Mouse (Mus musculus) gonadal fat pad, adult 2 months (tissue): ENCODE measurements at regions not wholly inside any gene's neighbourhood (a gene's known extent, or its start where the extent isn't known, plus 50 kb on each side); places are given as distances from the start of the nearest gene placed in this dataset.

Experiments used
- DNase-seq: peaks from one replicate; pipeline ENCODE4 v3.0.0-alpha.2; 2012; ENCODE audit warnings: low read depth

DNA sequence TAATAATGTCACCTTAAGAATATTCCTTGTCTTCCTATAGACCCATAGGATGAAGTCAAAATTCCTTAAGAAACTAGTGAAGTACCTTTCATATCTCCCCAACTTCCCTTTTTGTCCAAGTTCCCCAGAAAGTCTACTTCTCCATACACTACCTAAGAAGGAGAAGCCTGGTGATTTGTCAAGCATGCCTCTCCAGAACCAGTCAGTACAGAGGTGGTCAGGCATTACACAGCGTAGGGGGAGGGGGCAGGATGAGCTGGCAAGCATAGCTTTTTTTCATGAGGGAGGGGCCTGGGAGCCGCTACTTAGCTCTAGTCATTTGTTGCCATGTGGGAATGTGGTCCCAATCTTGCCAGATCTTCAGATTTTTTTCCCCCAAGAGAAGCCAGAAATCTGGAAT is 54.0 kb upstream of the Satb2 start:
- no peak for DNase-seq

DNA sequence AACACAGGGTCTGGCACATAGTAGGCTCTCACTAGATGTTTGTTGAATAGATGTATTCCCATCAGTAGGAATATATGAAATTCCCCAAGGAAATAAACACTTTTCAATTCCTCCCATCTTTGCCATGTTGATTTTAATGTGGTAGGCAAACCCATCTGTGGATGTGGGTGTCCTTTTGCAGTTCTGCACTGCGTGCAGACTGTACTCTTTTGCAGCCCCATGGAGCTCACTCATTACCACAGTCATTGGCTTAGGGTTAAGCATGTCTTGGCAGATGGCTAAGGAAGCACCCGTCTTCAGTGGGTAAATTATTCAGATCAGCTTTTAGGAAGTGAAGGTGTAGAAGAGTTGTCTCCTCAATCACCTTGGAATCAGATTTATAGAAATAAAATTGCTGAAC is 54.8 kb upstream of the Satb2 start:
- no peak for DNase-seq

DNA sequence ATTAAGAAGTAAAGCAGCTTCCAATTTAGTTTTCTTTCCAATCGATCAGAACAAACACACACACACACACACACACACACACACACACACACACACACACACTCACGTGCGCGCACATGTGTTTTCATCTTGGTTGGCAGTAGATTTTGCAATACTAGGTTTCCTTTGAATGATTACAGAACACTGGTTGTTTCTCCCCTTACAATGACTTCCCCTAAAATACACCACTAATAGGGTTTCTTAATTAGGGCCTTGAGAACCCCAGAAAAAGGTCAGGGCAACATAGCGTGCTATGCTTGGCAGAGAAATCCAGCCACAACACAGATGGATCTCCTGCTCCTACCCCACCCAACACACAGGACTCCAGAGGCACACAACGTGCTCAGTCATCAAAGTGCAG is 56.0 kb upstream of the Satb2 start:
- no peak for DNase-seq

DNA sequence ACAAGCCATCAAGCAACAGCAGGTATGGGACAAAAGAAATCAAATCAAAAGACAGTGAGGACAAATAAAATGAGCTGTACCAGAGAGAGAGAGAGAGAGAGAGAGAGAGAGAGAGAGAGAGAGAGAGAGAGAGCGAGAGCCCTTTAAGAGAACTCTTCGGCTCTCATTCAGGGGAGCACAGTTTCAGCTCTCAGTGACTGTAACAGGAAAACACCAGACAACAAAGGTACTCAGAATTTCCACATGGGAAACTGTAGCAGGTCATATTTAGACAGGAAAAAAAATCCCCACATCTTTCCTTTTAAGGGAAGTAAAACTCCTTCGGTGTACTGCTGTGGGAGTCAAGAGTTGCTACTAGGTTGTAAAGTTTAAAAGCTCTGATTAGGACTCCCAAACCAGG is 57.9 kb upstream of the Satb2 start:
- DNase-seq: no peak

DNA sequence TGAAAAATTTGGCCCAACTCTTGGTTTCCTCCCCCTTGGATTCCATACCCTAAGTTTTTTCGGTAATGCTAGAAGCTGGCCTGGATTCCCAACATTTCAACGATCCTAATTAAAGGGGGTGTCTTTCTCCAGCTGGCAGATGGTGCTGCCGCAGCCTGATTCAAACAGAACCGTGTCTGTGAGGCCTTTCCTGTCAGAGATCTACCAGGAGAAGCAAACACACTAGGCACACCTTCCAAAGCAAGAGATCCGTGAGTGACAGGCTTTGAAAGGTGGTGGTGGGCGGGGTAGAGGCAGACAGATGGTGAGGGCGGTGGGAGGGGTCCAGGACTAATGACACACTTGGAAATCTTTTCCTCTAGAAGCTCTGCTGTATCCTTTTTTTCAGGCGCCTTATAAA is 61.8 kb upstream of the Satb2 start:
- no peak for DNase-seq

DNA sequence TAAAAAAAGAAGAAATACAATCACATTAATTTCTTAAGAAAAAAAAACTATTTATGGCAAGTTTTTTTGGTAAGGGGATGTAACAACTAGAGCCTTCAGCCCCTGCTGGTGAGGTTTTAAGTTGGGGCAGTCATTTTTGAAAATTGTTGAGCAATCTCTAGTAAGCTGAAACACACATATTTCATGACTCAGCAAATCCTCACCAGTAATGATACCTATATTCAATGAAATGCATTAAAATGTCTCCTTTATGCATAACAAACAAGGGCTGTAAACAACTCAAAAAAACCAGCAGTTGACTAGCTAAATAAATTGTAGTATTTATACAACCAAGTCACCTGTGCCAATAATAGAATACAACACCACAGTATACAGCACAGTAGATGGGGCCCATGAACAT is 63.1 kb upstream of the Satb2 start:
- no peak for DNase-seq

DNA sequence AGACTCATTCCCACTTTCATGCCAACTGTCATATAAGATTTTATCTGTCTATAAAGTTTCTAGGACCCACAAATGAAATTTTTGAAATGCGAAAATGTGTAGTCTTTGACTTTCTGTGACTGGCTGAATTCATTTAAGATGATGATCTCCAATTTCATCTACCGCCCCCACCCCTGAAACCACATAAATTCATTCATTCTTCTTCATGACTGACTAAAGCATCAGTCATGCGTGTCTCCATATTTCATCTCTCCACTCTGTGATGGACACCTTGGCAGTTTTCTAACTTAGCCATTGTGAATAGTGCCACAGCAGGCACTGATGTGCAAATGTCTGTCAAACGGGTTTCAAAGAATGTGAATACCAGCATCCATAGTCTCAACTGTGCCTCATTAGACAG is 75.4 kb upstream of the Satb2 start:
- DNase-seq: no peak

DNA sequence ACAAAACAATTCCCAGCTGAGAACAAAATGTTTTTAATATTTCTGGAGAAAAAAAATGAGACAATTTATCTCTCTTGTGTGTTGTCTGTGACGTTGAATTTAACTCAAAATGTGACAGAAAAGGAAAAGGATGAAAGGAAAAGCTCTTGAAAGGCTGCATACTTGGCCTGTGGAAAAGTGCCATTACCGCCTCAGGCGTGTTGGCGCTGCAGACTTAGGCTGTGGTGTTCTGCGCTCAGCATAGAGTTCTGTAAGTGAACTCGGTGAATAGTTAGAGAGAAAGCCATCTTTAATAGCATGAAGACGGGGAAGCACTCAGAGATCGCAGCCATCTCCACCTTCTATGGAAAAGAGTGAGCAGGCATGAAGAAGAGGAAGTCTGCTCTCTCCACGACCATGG is 77.5 kb upstream of the Satb2 start:
- DNase-seq: no peak

DNA sequence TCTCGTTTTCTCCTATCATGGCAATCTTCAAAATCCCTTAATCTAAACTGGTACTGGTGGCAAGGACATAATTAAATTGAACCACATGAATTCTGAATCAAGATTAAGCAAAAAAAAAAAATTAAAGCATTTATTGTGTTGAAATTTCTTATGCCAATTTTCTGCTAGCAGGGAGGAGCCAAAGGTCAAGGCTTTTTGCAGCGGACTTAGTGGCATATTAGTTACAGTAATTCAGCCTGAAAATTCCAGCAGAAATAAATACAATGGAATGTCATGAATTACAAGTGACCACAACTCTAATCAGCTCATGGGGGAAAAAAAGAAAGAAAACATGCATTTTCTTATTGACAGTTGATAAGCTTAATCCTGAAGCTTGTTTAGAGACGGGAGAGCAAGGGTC is 80.8 kb upstream of the Satb2 start:
- DNase-seq: no peak

DNA sequence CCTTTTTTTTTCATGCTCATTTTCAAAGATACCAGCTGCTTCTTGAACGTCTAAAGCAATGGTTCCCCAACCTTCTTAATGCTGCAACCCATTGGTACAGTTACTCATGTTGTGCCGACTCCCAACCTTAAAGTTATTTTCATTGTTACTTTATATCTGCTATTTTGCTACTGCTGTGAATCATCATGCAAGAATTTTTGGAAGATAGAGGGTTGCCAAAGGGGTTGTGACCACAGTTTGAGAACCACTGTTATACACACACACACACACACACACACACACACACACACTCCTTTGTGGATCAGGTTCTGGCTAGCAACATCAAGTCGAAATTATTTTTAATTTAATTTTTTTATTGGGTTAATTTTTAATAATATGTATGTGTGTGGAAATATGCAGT is 96.8 kb upstream of the Satb2 start:
- no peak for DNase-seq

DNA sequence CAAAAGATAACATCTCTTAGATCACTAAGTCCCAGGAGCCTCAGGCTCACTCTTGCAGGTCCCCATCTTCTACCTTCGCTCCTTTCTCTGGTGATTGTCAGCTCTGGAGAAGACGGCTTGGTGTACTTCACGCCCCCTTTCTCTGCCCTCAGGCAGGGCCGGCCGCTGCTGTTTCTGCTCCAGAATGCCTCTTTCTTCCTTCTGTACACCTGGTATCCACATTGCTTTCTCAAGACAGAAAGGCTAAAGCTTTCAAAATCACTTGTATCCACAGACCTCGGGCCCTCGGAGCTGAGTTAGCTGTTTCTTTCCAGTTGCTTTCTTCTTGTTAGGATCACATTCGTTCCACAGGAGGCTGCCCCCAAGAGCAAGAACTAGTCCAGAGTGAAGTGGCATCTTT is 98.2 kb upstream of the Satb2 start:
- no peak for DNase-seq

DNA sequence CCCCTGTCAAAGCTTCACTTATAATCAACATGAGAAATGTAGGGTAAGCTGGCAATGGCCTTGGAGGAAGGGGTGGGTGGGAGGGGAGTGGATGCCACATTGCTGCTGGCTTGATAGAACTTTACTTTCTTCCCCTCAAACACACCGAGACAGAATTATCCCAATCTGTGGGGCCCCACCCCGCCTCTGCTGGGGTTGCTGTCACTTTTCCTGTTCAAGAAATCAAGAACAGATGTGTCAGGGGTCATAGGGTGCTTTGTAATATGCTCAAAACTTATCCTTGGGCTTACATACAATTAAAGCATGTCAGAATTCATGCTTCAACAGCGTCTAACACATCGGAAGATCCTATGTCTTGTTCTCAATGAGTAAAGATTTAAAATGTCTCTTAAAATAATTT is 101.9 kb upstream of the Satb2 start:
- no peak for DNase-seq

DNA sequence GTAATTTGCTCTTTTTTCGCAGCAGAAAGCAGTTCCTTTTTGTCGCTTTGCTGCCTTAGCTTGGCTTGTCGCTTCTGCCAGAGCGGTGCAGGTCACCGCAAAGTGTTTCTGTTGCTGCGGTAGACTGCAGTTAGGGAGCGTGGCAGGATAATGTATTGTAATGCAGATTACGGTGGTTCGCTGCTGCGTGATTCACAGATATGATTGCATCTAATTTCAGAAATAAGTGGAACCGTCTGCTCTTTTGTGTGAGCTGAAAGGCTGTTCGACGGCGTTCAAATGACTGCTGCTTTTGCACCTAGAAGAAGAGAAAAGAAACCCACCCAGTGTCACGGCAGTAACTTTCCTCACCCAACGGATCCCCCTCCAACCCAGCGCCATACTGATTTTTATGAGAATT is 104.7 kb upstream of the Satb2 start:
- no peak for DNase-seq

DNA sequence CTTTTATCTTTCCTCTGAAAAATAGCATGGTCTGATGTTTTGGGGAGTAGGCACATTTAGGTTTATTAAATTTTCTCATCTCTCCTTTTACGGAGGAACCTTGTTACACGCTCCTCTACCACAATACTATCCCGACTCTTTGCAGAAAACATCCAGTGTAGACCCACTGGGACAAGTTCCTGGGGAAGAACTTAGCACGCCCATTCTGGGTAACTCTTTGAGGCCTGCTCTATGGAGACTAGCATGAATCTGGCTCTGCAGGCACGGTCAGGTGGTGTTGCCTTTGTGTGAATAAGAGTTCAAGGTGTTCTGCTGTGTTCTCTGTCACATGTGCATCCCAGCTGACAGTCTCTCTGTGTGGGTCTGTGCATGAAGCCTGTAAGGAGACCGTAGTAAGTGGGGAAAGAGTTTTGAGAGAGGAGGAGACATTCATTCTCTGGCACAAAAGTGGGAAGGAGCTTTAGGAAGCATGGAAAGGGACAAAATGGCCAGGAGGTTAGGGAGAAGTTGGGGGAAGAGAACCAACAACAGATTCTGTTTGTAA is 105.2 kb upstream of the Satb2 start:
- DNase-seq: no peak

DNA sequence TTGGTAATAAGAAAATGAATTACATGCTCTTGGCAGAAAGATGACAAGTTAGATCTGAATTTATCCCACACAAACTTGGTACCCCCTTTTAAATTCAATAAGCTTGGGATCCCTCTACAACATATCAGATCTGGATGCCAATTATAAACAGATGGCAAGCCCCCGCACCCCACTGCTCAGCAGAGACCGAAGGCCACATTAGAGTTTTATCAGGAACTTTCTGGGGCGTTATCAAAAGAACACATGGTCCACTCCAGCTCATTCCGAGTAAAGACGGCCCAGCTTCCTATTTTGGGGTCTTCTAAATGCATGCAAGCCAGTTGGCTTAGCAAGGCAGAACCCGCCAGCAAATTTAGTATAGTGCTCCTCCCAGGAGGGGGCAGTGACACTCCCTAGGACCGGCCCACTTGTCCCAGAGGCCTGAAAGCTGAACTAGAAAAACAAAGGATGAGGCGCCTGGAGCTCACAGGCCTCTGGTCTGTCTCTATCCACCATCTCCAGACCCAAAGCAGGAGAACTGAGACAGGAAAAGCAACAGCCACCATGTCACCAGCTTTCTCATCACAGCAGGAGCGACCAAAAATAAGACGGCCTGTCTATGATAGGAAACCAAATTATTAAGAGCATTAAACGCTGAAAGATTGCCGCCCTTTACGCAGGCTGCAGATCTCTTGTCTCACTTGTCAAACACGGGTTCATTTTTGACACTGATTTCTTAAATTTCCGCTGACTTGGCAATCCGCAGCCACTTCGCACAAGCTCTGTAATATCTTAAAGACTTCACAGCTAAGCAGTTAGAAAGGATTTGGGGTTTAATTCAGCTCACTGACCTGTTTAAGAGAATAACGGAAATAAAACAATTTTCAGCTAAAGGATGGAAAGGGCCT is 117.2 kb upstream of the Satb2 start:
- no peak for DNase-seq

DNA sequence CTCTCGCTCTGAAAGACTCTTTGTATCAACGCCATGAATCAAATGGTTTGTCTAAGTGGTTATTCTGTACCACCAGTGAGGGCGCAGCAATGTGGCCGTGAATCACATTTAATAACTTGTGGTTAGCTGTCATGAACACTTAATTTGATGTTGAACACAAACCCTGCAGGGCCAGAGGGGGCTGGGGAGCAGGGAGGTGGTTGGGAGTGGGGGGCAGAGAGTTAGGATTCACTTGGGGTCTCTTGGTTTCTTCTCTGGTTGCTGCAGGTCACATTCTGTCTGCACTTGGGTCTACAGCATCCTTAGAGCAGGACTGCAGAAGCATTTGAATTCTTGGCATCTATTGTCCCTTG is 117.8 kb upstream of the Satb2 start:
- no peak for DNase-seq

DNA sequence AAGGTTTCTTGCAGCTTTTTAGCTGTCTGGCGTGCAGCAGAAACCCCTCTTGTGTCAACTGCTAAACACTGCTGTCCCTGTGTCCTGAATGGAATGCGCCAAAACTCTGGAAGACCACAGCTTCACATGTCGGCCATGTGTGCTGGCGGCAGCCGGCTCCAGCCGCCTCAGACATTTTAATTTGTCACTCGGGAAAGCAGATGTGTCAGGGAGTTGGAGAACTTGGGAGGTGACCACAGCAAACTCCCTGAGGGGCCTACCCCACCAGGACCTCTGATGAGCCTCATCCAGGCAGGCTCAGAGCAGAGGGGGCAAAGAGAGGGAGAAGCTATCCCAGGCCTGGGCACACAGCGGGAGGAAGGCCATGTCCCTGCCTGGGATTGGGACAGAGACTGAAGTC is 118.3 kb upstream of the Satb2 start:
- DNase-seq: no peak

DNA sequence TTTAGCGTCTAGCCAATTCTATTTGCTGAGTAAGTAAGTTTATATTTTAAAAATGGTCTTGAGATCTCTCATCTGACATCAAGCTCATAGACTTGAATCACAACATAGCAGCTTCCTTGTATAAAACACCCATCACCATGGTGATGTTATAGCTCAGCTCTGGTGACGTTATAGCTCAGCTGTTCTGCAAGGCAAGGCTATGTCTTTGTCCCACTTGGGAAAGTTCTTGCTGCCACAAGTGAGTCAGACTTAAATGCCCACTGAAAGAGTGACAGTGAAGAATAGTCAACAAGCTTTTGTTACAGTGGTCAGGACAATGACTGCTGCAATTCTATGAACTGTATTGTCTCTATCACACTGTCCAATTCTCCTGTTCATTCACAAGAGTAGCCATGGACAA is 122.2 kb upstream of the Satb2 start:
- DNase-seq: no peak

DNA sequence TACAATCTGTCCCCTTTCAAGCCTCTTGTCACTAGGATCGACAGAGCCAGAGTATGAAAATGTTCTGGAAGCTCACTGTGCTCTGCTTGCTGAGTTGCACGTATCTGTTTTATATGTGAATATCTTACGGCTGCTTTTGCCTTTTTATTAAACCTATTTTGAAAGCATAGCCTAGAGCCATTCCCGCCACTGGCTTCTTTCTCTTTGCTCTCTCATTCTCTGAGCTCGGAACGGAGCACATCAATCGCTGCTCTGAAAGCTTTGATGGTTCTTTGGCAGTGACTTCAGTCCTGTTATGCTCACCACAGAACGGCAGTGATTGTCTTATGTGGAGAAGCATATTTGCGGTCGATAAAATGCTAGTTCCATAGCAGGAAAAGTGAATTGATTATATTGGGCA is 128.9 kb upstream of the Satb2 start:
- DNase-seq: no peak

DNA sequence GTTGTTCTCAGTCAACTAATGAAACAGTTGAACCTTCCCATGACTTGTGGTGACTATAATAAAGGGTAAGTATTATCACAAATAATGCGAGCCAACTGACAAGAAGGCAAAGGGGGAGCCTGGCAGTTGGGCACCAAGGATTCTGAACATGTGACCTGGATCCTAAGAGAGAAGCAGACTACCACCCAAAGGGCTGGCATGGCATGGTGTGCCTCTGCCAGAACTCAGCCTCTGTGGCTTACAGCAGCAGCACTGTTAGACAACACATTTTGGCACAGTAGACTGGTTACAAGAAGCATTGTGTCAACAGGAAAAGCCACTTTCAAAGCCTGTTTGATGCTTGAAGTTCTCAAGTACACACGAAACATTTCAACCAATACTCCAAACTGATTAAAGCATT is 142.2 kb upstream of the Satb2 start:
- no peak for DNase-seq

DNA sequence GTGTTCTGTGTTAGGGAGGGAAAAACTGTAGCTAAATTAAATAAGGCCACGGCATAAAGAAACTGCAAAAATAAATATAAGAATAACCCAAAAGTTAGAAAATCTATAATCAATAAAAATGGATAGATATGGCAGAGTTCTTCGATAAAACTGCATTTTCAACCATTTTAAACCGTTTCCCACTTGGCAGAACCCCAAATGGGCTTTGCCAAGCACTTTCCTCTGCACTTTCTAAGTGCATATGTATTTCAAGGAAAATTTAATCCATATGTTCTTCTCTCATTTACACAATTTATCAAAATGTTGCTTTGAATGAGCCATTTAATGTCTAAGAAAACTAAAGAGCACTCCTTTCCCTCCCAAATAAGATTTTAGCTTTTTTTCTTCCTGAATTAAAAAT is 165.7 kb upstream of the Satb2 start:
- DNase-seq: no peak

DNA sequence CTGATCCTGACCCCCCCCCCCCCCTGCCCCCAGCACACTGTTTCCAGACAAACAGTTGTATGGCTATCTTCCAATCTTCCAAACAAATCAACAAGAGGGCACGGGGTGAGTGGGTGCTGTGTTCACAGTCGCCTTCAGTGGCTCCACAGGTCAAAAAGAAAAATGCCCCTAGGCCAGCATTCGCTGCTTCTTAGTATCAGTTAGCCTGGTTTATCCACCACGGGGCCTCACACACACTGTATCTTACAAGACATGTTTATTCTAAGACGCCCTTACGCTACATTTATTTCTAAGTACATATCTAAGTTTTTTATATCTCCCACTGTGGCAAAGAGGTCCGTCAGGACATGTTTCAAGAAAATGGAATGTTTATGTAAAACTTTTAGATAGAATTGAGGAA is 177.4 kb upstream of the Satb2 start:
- DNase-seq: no peak

DNA sequence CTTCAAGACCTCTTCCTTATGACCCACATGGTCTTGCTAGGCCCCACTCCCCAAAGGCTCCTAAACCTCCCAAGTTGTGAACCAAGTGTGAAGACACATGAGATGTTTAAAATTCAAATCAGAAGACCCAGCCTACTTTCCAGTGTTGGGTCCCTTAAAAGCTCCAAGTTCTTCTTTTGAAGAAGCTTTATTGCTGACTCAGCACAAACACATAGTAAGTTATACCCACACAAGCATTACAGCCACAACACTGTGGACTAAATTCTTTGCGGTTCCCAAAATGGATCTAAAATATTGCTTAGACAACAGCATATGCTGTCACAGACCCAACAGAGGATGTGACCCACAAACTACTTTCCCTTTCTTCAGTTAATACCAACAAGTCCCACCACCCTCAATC is 186.0 kb upstream of the Satb2 start:
- DNase-seq: no peak

DNA sequence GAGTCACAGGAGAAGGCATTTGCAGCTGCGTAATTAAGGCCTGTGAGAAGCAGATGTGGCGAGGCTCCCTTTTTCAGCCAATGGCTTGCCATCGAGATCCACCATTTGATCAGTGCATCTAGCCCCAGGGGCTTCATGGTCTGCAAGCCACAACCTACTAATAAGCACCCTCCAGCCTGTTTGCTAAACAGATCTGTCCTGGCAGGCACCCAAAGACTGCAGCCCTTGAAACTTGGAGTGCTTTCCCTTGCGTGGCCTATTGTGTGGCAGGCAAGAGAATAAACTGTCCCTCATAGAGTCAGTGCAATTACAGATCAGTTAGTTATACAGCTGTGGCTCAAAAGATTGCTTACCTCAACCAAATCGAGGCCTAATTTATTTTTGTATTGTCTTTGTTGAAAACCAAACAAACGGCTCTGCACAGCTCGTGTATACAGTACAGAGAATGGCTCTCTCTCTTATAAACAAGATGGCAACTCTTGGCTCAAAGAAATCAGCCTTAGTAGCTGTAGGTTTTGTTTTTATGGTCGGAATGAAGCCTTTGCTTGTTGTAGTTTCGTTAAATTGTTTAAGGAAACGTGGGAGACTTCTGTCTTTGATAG is 195.9 kb upstream of the Satb2 start:
- DNase-seq: no peak
